Mouse (Mus musculus) brain, embryonic 14.5 days (tissue): ENCODE results near the gene Foxc2.
A peak's percentile ranks its signal among the peaks of the same experiment; 100 is the strongest.

Experiments used
- CTCF ChIP-seq: fragments of 200-500 bp; IDR thresholded peaks from 2 replicates; pipeline ENCODE4 v1.5.1; 2012; ENCODE audit warnings: inconsistent platforms, mild to moderate bottlenecking, moderate library complexity, borderline replicate concordance; ENCODE audit not compliant: insufficient read depth, insufficient read length; ENCODE audit errors: extremely low read depth
- POLR2A ChIP-seq: fragments of 200-500 bp; IDR thresholded peaks from 2 replicates; pipeline ENCODE4 v1.6.1; 2012; ENCODE audit warnings: mild to moderate bottlenecking, inconsistent platforms, borderline replicate concordance; ENCODE audit not compliant: poor library complexity, insufficient read depth, insufficient read length, severe bottlenecking; ENCODE audit errors: extremely low read depth

DNA sequence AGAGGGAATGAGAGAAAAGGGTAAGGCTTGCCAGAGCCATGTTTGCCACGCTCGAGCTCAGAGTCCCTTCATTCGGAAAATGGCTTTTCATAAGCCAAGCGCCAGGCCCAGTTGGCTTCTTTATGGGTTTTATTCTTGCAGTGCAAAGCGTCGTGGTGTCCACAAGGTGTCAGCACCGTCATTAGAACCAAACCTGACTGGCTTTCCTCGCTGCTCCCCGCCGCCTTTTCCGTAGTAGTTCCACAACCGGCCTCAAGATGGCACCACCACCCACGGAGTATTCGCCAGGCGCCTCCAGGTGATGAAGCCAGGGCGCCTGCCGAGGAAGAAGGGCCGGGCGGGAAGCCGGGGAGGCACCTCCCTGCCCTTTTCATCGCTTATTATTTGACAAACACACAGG is 2.7 kb upstream of the Foxc2 start:
- TF ChIP-seq CTCF, result peak; percentile 99
- no peak for TF ChIP-seq POLR2A
